Mouse (Mus musculus): ENCODE measurements around the gene Cacng3.

DNA sequence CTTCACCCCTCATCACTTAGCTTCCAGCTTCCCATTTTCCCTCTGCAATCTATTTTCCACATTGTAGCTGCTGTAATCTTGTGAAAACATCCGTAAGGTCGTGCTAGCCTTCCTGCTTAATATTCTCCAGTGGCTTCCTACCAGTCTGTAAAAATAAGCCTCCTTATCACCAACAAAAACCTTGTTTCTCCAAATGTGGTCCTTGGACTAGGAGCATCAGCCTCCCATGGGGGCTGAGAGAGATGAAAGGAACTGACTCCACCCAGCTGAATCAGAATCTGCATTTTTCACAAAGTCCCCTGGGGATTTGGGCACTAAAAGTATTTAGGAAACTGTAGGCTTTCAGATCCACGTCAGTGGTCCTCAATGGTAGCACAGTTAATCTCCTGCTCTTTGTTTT, 46.0 kb downstream of the Cacng3 start:
- no peak for TF ChIP-seq POLR2A (IDR thresholded peaks at IDR 0.05; ENCODE audit: borderline replicate concordance, control insufficient read depth, low read depth, low read length)
- no peak for TF ChIP-seq CTCF (IDR thresholded peaks at IDR 0.05; ENCODE audit: control insufficient read depth, insufficient read depth, low read length)
